Mouse (Mus musculus) liver, adult 2 months (tissue): ENCODE measurements around the gene Mylip. TPM values are rescaled to one million over a fixed set of nuclear protein-coding genes. Genes with fewer than 3 reads are reported as not detected.

ENCODE experiments used
- DNase-seq: peaks from one replicate; pipeline ENCODE4 v3.0.0-alpha.2; 2011; ENCODE audit warnings: low read depth, low spot score; ENCODE audit errors: extremely low read depth
- H3K27ac ChIP-seq: fragments of 200-500 bp; replicated peaks from 2 replicates; pipeline ENCODE4 v1.5.1; 2012; ENCODE audit warnings: low read depth, mild to moderate bottlenecking, control low read depth, inconsistent platforms, low read length; ENCODE audit not compliant: insufficient read depth
- H3K27me3 ChIP-seq: fragments of 200-500 bp; 2 replicates; pipeline ENCODE4 v1.6.1; 2012; ENCODE audit warnings: mild to moderate bottlenecking, moderate library complexity, low read length, inconsistent platforms; ENCODE audit not compliant: control insufficient read depth, insufficient read depth
- H3K36me3 ChIP-seq: fragments of 200-500 bp; 2 replicates; pipeline ENCODE4 v1.6.1; 2012; ENCODE audit warnings: low read length, inconsistent platforms; ENCODE audit not compliant: control insufficient read depth, insufficient read depth
- H3K4me1 ChIP-seq: fragments of 200-500 bp; 2 replicates; pipeline ENCODE4 v1.6.1; 2011; ENCODE audit warnings: low read length; ENCODE audit not compliant: control insufficient read depth, insufficient read depth
- H3K4me3 ChIP-seq: fragments of 200-500 bp; 2 replicates; pipeline ENCODE4 v1.5.1; 2011; ENCODE audit warnings: low read depth, mild to moderate bottlenecking, control low read depth, low read length, moderate library complexity; ENCODE audit not compliant: insufficient read depth
- H3K79me2 ChIP-seq: fragments of 200-500 bp; 2 replicates; pipeline ENCODE4 v1.6.1; 2012; ENCODE audit warnings: inconsistent platforms, mild to moderate bottlenecking, low read length, moderate library complexity; ENCODE audit not compliant: control insufficient read depth, insufficient read depth
- H3K9ac ChIP-seq: fragments of 200-500 bp; 2 replicates; pipeline ENCODE4 v1.6.1; 2012; ENCODE audit warnings: low read depth, mild to moderate bottlenecking, control low read depth, inconsistent platforms, low read length
- CTCF ChIP-seq: fragments of 200-500 bp; IDR thresholded peaks from 2 replicates; pipeline ENCODE4 v1.5.1; 2011; ENCODE audit warnings: low read depth, low read length, control low read depth
- POLR2A ChIP-seq: fragments of 200-500 bp; IDR thresholded peaks from 2 replicates; pipeline ENCODE4 v1.6.1; 2011; ENCODE audit warnings: low read length, control low read depth; ENCODE audit not compliant: insufficient read depth; ENCODE audit errors: extremely low read depth
- WGBS: fragments of 180-500 bp; shearing (Covaris S2); methylation state at CpG from one replicate; pipeline ENCODE4 v1.1.7; 2018; 5-methylcytosine and 5-hydroxymethylcytosine counted together
- polyA plus RNA-seq: library from polyadenylated mRNA; depleted of rRNA; stranded (reverse); fragments of >200 nt; gene quantifications from 2 replicates; pipeline ENCODE4 v1.2.3, GENCODE M21; 2012
- total RNA-seq: library from RNA; depleted of rRNA; stranded (reverse); fragments of >200 nt; gene quantifications from 2 replicates; pipeline ENCODE4 v1.2.3, GENCODE M21; 2014

Gene Mylip
- total and polyA plus RNA-seq, 2 experiments: 4.8 to 9.5 TPM

GRCm38 (mm10) chr13:45388254-45388805 lies 1.2 kb upstream of the Mylip start:
- 62% methylated on average over 16 of the region's 16 CpGs for WGBS
- no peak for DNase-seq
- Histone ChIP-seq H3K27ac (no peak overlapping the region), H3K79me2 (peaks cover 4% of the 10 kb centered on the region; the same call in 1 of the 2 replicates), H3K4me3 (no peak overlapping the region), H3K27me3 (peaks cover 23% of the 10 kb centered on the region), H3K4me1 (no peaks in the 10 kb centered on the region; the same call in 1 of the 2 replicates), H3K9ac (no peak overlapping the region), H3K36me3 (peaks cover 5% of the 10 kb centered on the region)
- no peak for TF ChIP-seq POLR2A
- TF ChIP-seq CTCF: no peak

- Histone ChIP-seq H3K9ac (no peak overlapping the region), H3K79me2 (peaks cover 4% of the 10 kb centered on the region; the same call in 1 of the 2 replicates), H3K36me3 (peaks cover 5% of the 10 kb centered on the region), H3K27me3 (peaks cover 22% of the 10 kb centered on the region), H3K27ac (no peak overlapping the region), H3K4me1 (peaks cover under 1% of the 10 kb centered on the region; the same call in 1 of the 2 replicates), H3K4me3 (peak overlapping the region; percentile 18; the same call in 1 of the 2 replicates)
- TF ChIP-seq POLR2A: no peak
- TF ChIP-seq CTCF: no peak
- DNase-seq: no peak
- WGBS: 40% methylated on average over 4 of the region's 4 CpGs
Measured at GRCm38 (mm10) chr13:45388889-45389288, 653 bp upstream of the Mylip start.

GRCm38 (mm10) chr13:45390312-45390961 lies 895 bp downstream of the Mylip start:
- H3K4me1 ChIP-seq: peaks cover 2% of the 10 kb centered on the region; the same call in 1 of the 2 replicates

GRCm38 (mm10) chr13:45390962-45391853 lies 1.7 kb downstream of the Mylip start:
- H3K27me3 ChIP-seq: peaks cover 20% of the 10 kb centered on the region
- no peak for TF ChIP-seq CTCF
- no peak for TF ChIP-seq POLR2A
- H3K4me3 ChIP-seq: peak overlapping the region; percentile 98
- 32% methylated on average over 19 of the region's 19 CpGs for WGBS
- peaks cover 7% of the 10 kb centered on the region for H3K36me3 ChIP-seq
- peaks cover 2% of the 10 kb centered on the region; the same call in 1 of the 2 replicates for H3K4me1 ChIP-seq
- H3K79me2 ChIP-seq: peaks cover 6% of the 10 kb centered on the region; the same call in 1 of the 2 replicates
- H3K9ac ChIP-seq: peak overlapping the region; percentile 81
- peak overlapping the region; percentile 95 for H3K27ac ChIP-seq
- peak; percentile 50 for DNase-seq

More at GRCm38 (mm10) chr13:45390312-45390961, 895 bp downstream of the Mylip start:
- Histone ChIP-seq H3K9ac (peak overlapping the region; percentile 97), H3K4me3 (peak overlapping the region; percentile 98), H3K36me3 (peaks cover 7% of the 10 kb centered on the region), H3K27me3 (peaks cover 20% of the 10 kb centered on the region), H3K79me2 (peaks cover 5% of the 10 kb centered on the region; the same call in 1 of the 2 replicates), H3K27ac (peak overlapping the region; percentile 95)
- TF ChIP-seq CTCF (no peak), POLR2A (no peak)
- WGBS: 5% methylated on average over 25 of the region's 25 CpGs
- no peak for DNase-seq

- DNase-seq: no peak
- peaks cover 20% of the 10 kb centered on the region for H3K27me3 ChIP-seq
- peak overlapping the region; percentile 98 for H3K4me3 ChIP-seq
- TF ChIP-seq POLR2A (no peak), CTCF (no peak)
- peak overlapping the region; percentile 41; the same call in 1 of the 2 replicates for H3K9ac ChIP-seq
- H3K79me2 ChIP-seq: peaks cover 6% of the 10 kb centered on the region; the same call in 1 of the 2 replicates
- H3K36me3 ChIP-seq: peaks cover 7% of the 10 kb centered on the region
- peaks cover 2% of the 10 kb centered on the region; the same call in 1 of the 2 replicates for H3K4me1 ChIP-seq
- 51% methylated on average over 9 of the region's 9 CpGs for WGBS
- H3K27ac ChIP-seq: peak overlapping the region; percentile 45; the same call in 1 of the 2 replicates
Measured at GRCm38 (mm10) chr13:45391854-45392454, 2.4 kb downstream of the Mylip start.
